Mouse (Mus musculus): ENCODE data around the gene Tmem256. TPM values are rescaled to one million over a fixed set of nuclear protein-coding genes. Genes with fewer than 3 reads are reported as not detected.
A peak's percentile ranks its signal among the peaks of the same experiment; 100 is the strongest.

Gene Tmem256
- total and polyA plus RNA-seq, 2 experiments from 2014 or later, result 95.5 to 349 TPM

GRCm38 (mm10) chr11:69801379-69801977, 36.8 kb upstream of the Tmem256 start, which contains the start of gene Fgf11:
Gene Fgf11 (minus strand): TSS chr11:69801857.
- WGBS, result 1% methylated on average over 30 of the region's 33 CpGs
- H3K27ac ChIP-seq (ENCODE audit: low read depth, low read length), result peak within 1 kb of the TSS; percentile 90
- no peak for TF ChIP-seq CTCF (IDR thresholded peaks at IDR 0.05)
- peak within 1 kb of the TSS; percentile 96 for H3K4me2 ChIP-seq (ENCODE audit: low read depth, low read length, poor library complexity, severe bottlenecking)
- peaks cover 11% of the 10 kb centered on the region; the same call in 1 of the 2 replicates for H3K4me1 ChIP-seq (ENCODE audit: insufficient read depth, low read length)
- no peak for ATAC-seq (ENCODE audit: low FRiP score)
- peak within 1 kb of the TSS; percentile 68 for H3K9ac ChIP-seq (replicated peaks; ENCODE audit: low read length, poor library complexity, severe bottlenecking)
- DNase-seq (ENCODE audit: low spot score), result no peak
- H3K9me3 ChIP-seq (ENCODE audit: low read length), result no peaks in the 10 kb centered on the region
- H3K36me3 ChIP-seq (ENCODE audit: insufficient read depth, low read length), result 0 out of 2 replicates have a peak, but pooled peaks cover 6% of the 10 kb centered on the region
- H3K4me3 ChIP-seq (ENCODE audit: low read depth, low read length), result peak within 1 kb of the TSS; percentile 49
- H3K27me3 ChIP-seq (ENCODE audit: insufficient read depth, low read length), result peaks cover 4% of the 10 kb centered on the region; the same call in 1 of the 2 replicates

GRCm38 (mm10) chr11:69802648-69803105, 35.6 kb upstream of the Tmem256 start:
- under 1% methylated on average over 31 of the region's 33 CpGs for WGBS

DNA sequence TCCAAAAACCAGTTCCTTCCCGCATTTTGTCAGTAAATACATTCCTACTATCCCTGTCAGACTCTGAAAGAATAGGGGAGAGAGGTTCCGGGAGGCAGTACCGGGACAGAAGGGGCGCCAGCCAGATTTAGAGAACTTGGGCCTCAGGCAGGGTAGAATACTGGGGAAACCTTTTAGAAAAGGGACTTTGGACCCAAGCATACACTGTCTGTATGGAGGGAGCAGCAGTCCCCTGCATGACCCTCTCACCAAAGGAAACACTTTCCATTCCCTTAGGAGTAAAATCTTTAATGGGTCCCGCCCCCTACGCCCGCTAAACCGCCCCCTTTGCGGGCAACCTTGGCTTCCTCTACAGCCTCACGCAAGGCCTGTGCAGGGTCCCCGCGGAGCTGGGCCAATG, 35.0 kb upstream of the Tmem256 start:
- peaks cover 11% of the 10 kb centered on the region; the same call in 1 of the 2 replicates for H3K4me1 ChIP-seq (ENCODE audit: insufficient read depth, low read length)
- H3K27me3 ChIP-seq (ENCODE audit: insufficient read depth, low read length), result 0 out of 2 replicates have a peak, but pooled peaks cover 4% of the 10 kb centered on the region
- H3K27ac ChIP-seq (ENCODE audit: low read depth, low read length), result peak overlapping the region; percentile 62
- no peaks in the 10 kb centered on the region for H3K36me3 ChIP-seq (ENCODE audit: insufficient read depth, low read length)
- peak overlapping the region; percentile 49 for H3K4me3 ChIP-seq (ENCODE audit: low read depth, low read length)
- DNase-seq (ENCODE audit: low spot score) (no peak), ATAC-seq (ENCODE audit: low FRiP score) (no peak)
- H3K4me2 ChIP-seq (ENCODE audit: low read depth, low read length, poor library complexity, severe bottlenecking), result peak overlapping the region; percentile 96
- 5% methylated on average over 12 of the region's 12 CpGs for WGBS
- H3K9me3 ChIP-seq (ENCODE audit: low read length), result no peaks in the 10 kb centered on the region
- TF ChIP-seq CTCF (IDR thresholded peaks at IDR 0.05), result no peak
- H3K9ac ChIP-seq (replicated peaks; ENCODE audit: low read length, poor library complexity, severe bottlenecking), result peak overlapping the region; percentile 68

More at GRCm38 (mm10) chr11:69802648-69803105, 35.6 kb upstream of the Tmem256 start:
- Histone ChIP-seq H3K4me2 (ENCODE audit: low read depth, low read length, poor library complexity, severe bottlenecking) (peak overlapping the region; percentile 96), H3K4me1 (ENCODE audit: insufficient read depth, low read length) (peaks cover 11% of the 10 kb centered on the region; the same call in 1 of the 2 replicates), H3K36me3 (ENCODE audit: insufficient read depth, low read length) (0 out of 2 replicates have a peak, but pooled peaks cover 4% of the 10 kb centered on the region), H3K9me3 (ENCODE audit: low read length) (no peaks in the 10 kb centered on the region), H3K4me3 (ENCODE audit: low read depth, low read length) (peak overlapping the region; percentile 49), H3K27me3 (ENCODE audit: insufficient read depth, low read length) (peaks cover 4% of the 10 kb centered on the region; the same call in 1 of the 2 replicates), H3K9ac (replicated peaks; ENCODE audit: low read length, poor library complexity, severe bottlenecking) (peak overlapping the region; percentile 68), H3K27ac (ENCODE audit: low read depth, low read length) (peak overlapping the region; percentile 68)
- TF ChIP-seq CTCF (IDR thresholded peaks at IDR 0.05), result no peak; the same call in 1 of the 2 replicates
- ATAC-seq (ENCODE audit: low FRiP score), result no peak
- DNase-seq (ENCODE audit: low spot score), result peak; percentile 85

DNA sequence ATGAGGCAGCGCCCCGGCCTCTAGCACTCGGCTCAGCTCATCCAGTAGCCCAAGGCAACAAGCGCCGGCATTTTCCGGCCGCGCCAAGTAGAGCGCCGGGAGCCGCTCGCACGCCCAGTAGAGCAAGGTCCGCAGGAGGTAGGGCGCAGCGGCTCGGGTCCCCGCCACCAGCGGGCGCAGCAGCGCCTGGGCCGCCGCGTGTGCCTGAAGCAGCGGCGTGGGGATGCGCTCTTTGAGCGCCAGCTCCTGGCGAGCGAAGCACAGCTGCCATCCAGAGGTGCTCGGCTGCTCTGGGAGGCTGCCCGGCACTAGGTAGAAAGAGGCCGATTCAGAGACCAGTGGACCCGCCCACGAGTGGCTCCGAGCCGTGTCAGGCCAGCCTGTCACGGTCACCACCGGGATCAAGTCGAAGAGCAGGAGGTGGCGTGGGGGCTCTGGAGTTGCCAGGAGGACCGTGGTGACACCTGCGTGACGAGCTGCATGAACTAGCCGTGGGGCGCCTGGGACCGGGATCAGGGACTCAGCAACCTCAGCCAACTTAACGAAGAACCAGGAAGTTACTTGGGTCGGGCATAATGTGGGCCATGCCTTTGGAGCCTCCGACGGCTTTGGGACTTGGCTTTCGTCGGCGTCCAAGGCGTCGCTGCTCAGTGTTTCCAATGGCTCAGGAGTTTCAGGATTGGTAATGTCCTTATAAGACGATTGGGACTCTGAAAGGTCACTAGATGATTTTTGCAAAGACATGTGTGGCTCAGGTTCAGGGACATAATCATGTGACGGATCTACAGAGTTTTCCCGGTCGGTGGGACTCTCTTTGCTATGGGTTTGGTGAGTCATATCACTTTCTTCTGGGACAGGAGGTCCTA, 34.3 kb upstream of the Tmem256 start:
- TF ChIP-seq CTCF (IDR thresholded peaks at IDR 0.05), result peak; percentile 74
- 2% methylated on average over 60 of the region's 60 CpGs for WGBS
- Histone ChIP-seq H3K36me3 (ENCODE audit: insufficient read depth, low read length) (no peaks in the 10 kb centered on the region), H3K27me3 (ENCODE audit: insufficient read depth, low read length) (0 out of 2 replicates have a peak, but pooled peaks cover 4% of the 10 kb centered on the region), H3K9me3 (ENCODE audit: low read length) (no peaks in the 10 kb centered on the region), H3K27ac (ENCODE audit: low read depth, low read length) (peak overlapping the region; percentile 62), H3K4me2 (ENCODE audit: low read depth, low read length, poor library complexity, severe bottlenecking) (peak overlapping the region; percentile 96), H3K4me3 (ENCODE audit: low read depth, low read length) (peak overlapping the region; percentile 49), H3K4me1 (ENCODE audit: insufficient read depth, low read length) (peaks cover 8% of the 10 kb centered on the region; the same call in 1 of the 2 replicates), H3K9ac (replicated peaks; ENCODE audit: low read length, poor library complexity, severe bottlenecking) (peak overlapping the region; percentile 68)
- DNase-seq (ENCODE audit: low spot score), result peak; percentile 76
- ATAC-seq (ENCODE audit: low FRiP score), result no peak

- Histone ChIP-seq H3K4me3 (ENCODE audit: low read depth, low read length) (no peak overlapping the region), H3K27ac (ENCODE audit: low read depth, low read length) (no peak overlapping the region), H3K36me3 (ENCODE audit: insufficient read depth, low read length) (no peaks in the 10 kb centered on the region), H3K9ac (replicated peaks; ENCODE audit: low read length, poor library complexity, severe bottlenecking) (no peak overlapping the region), H3K4me2 (ENCODE audit: low read depth, low read length, poor library complexity, severe bottlenecking) (peak overlapping the region; percentile 96), H3K27me3 (ENCODE audit: insufficient read depth, low read length) (0 out of 2 replicates have a peak, but pooled peaks cover 4% of the 10 kb centered on the region), H3K9me3 (ENCODE audit: low read length) (no peaks in the 10 kb centered on the region), H3K4me1 (ENCODE audit: insufficient read depth, low read length) (peaks cover 3% of the 10 kb centered on the region; the same call in 1 of the 2 replicates)
- ATAC-seq (ENCODE audit: low FRiP score) (no peak), DNase-seq (ENCODE audit: low spot score) (no peak)
- no peak for TF ChIP-seq CTCF (IDR thresholded peaks at IDR 0.05)
- WGBS, result 9% methylated on average over 12 of the region's 12 CpGs
These were observed 33.7 kb upstream of the Tmem256 start for GRCm38 (mm10) chr11:69804652-69804940.

All from midbrain, postnatal 0 days (tissue).